Mouse (Mus musculus) R1 (cell line): ENCODE data around the gene Mgat4e.
"Not testable (repeated sequence)": the region's sequence is repeated elsewhere in the genome, so short reads cannot be mapped to it uniquely, and the experiment has no call there.

Source experiments
- DNase-seq: peaks from one replicate; pipeline ENCODE4 v3.0.0-alpha.2; 2018; ENCODE audit warnings: low read depth, low spot score

The Mgat4e gene

DNA sequence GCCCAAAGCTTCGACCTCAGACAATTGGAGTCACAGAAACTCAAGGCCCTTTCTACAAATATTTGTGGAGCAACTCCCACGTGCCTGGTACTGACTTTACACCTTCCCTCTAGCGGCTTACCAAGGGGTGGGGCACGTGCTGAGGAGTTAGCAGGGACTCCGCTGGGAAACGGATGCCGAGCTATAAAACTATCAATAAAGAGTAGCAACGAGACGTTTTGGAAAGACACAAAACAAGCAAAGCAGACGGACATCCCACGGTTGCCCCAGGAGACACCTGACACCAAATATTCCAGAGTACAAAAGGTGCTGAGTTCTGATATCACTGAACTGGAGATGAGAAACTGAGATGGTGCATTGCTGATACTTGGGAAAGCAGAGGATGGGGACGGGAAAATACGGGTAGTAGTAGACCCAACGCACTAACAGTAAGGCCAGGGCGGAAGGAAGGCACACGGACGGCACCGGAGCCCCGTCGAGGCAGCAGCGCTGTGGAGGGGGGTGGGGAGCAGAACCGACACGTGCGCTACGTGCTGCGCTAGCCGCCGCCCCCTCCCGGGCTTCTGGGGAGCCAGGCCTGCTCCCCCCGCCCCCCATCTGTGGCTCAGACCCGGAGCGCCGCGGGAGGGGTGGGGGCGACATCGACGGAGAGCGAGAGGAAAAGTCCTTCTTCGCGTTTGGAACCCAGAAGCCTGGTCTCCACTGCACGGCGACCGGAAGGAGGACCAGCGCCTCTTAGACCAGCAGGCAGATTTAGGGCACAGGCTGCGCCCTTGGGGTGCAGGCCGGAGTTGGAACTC lies 6.6 kb upstream of the Mgat4e start:
- peak; percentile 79 for DNase-seq

DNA sequence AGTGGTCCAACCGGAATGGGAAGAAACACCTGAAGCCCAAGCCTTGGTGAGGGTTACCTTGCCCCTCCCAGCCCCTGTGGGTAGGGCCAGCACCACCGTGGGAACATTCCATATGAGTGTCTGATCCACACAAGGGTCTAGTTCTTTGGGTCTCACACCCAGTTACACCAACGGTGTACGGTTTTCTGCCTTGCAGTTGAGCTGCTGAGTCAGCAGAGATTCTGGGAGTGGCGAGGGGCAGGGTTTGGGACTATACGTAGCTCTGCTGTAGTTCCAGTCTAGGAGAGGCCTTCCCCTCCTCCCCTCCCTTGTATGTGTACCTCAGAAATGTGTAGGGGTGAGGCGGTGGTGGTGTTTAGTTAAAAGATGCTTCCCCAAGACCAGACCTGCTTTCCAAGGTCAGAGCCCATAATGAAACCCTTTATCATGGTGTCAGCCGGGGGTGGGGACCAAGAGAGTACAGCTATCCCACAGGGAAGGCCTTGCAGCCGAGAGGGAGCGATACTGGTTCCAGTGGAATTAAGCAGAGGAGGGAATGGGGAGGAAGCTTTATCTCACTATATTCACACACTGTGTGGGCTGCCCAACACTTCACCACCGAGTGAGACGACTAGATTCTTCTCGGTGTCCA lies 5.9 kb upstream of the Mgat4e start:
- DNase-seq: peak; percentile 85

DNA sequence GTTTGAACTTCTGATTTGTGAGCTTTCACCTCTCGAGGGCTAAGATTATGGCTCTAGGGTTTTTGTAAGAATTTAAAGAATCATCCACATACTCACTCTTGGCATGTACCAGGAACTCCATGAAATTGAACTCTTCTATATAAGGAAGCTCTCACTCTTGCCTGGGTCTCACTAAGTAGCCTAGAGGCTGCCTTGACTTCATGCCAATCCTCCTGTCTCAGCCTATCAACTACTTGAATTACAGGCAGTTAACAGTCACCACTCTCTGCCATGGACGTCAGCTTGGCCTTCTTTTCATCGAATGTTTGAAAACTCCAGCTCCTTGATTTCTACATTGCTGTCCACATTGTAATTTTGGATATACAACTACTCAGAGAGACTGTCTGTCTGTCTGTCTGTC lies 2.9 kb upstream of the Mgat4e start:
- no peak for DNase-seq

DNA sequence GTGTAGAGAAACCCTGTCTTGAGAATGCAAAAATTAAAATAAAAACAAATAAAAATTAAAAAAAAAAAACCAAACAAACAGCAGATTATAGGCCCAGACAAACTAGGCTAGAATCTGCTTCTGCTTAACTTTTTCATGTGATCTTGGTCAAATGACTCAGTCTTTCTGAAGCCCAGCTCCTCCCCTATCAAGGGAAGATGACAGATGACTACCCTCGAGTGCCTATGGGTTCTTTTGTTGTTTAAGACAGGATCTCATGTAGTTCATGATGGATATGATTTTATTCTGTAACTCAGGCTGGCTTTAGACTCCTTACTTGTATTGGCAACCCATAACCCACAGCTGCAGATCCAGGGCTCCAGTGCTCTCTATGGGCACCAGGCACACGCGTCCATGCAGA lies 2.4 kb upstream of the Mgat4e start:
- no peak for DNase-seq

DNA sequence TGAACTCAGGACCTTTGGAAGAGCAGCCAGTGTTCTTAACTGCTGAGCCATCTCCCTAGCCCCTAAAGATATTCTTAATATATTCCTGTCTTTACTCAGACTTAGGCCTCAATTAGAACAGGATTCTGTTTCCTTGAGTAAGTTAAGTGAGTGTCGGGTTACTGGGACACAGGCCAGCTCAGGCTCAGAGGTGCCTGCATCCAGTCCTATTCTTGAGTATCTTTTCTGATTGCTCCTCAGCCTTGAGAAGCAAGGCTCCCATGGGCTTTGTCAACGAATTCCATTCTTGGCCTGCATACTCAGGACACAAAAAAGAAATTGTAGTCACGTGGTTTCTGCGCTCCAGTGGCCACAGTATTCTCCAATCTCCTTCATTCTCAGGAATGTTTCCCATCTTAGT lies 1.3 kb downstream of the Mgat4e start:
- DNase-seq: no peak

DNA sequence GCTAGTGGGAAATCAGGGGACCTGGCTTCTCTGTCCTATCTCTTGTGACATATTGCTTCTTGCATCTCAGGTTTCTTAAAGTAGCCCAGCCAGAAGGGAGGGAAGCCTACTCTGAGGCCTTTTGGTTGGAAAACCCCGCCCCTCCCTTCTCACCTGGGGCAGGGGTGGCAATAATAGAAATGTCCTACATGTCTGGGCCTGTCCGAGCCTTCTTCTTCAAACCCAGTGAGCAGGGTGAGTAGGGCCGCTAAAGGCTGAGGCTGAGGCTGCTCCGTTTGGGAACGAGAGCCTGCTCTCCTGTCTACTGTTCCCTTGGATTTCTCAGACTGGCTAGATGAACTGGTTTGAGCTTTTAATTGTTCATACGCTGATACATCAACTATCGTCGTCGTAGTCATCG lies 8.9 kb downstream of the Mgat4e start:
- no peak for DNase-seq

DNA sequence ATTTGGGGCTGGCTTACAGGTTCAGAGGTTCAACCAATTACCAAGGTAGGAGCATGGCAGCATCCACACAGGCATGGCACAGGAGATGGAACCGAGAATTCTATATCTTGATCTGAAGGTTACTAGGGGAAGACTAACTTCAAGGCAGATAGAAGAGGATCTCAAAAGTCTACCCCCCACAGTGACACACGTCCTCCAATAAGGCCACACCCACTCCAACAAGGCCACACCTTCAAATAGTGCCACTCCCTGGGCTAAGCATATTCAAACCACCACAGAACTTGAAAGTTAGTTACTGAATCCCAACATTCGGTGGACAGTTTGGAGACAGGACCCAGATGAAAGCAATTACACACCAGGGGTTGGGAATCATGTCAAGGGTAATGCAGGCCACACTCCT lies 14.0 kb downstream of the Mgat4e start:
- peak; percentile 88 for DNase-seq

DNA sequence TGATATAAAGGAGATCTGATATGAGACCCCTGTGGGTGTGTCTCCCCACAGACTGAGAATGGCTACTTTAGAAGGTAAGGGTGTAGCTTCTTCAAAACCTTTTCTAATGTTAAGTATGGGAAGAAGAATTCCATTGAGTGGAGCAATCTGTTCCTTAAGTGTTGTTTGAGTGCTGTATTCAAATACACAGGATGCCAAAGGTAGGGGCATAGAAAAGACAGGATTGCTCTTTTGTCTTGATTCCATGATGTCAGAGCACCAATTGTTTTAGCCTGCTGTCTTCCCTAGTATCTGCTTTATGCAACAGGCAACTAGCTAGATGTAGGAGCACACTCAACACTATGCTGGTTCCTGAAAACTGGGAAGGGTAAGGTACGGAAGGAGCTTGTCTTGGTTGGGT lies 14.4 kb downstream of the Mgat4e start:
- peak; percentile 98 for DNase-seq

DNA sequence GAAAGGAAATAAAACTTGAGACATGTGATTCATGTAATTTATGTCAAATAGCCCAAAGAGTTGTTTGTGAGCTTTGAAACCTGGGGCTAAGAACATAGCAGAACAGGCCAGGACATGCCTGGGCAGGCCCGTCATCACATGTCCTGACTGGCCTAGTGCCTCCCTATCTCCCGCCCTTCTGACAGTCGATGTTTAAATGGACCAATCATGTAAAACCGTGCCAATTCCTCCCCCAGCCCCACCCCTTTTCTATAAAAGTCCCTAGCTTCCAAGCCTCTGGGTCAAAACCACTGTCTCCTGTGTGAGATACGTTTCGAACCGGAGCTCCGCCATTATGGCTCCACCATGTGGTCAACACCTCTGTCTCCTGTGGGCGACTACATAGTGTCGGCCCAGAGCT lies 15.8 kb downstream of the Mgat4e start:
- peak; percentile 67 for DNase-seq

DNA sequence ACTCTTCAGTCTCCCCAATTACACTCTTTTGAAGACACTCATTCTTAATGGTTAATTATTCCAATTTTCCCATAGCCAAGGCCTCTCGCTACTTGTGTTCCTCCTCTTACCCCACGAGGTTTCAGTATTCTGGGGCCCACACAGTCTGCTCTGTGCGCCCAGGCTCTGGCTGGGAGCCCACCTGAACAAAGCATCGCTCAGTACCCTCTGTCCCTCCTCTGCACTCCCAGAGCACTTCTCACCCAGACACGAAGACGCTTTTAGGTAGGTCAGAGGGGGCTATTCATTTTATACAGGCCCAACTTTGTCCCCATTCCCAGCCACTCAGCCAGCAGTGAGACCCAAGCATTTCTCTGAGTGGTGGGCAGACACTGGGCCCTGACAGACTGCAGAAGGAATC lies 18.9 kb downstream of the Mgat4e start:
- no peak for DNase-seq

DNA sequence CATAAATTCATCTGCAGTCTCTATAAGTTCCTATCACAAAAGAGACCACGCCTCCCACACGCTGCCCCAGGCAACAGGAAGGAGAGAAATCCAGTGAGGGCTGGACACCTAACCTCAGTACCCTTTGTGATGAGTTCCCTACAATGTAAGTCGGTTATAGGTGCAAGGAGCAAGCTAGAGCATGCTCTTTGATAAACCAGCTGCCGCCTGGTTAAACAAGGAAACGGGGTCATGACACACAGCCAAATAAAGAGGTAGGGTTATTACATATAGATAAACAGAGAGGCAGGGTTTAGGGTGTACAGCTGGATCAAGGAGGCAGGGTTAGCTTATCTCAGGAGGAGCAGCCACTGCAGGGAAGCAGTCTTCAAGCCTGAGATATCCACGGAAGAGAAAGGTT lies 22.7 kb downstream of the Mgat4e start:
- no peak for DNase-seq

DNA sequence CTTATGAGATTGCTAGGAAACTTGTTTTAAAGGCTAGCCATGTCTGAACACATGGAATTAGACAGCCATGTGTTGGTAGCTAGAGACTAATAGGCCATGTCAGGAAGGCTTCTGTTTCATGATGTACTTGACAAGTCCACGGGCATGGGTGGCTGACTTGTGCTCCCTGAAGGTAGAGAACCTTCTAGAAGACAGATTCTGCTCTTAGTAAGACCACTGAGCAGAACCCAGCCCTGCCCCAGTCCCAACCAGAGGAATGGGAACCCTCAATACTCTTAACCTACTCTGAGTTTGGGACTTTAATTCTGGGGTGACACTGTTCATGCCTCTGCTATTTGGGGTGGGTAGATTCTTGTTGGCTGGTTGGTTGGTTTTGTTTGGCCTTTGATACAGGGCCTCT lies 24.5 kb downstream of the Mgat4e start:
- DNase-seq: no peak

DNA sequence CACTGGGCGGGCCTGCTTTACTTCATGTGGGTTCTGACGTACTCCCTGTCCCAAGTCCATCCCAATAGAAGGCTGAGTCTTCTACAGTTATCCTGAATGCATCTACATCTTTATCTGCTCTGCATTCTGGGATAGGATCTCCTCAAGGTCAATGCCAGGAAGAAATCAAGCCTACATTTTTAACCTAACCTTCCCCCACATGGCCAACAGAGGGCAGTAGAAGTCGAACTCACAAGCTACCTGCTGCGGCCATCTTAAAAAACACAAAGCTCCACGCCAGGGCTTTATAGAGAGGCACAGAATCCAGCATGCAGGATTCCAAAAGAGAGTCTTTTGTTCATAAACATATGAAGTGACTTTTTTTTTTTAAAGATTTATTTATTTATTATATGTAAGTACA lies 25.1 kb downstream of the Mgat4e start:
- DNase-seq: peak; percentile 90

DNA sequence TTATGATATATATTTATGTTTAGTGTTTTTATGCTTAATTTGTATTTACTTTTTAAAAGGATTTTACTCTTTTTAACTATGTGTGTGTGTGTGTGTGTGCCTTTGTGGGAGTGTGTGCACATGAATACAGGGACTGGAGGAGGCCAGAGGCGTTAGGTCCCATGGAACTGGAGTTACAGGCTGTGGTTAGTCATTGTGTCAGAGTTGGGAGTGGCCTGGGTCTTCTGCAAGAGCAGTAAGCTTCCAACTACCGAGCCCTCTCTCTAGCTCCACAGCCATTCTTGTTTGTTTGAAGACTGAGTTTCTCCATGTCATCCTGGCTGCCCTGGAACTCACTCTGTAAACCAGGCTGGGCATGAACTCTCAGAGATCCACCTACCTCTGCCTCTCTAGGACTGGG lies 27.2 kb downstream of the Mgat4e start:
- no peak for DNase-seq

DNA sequence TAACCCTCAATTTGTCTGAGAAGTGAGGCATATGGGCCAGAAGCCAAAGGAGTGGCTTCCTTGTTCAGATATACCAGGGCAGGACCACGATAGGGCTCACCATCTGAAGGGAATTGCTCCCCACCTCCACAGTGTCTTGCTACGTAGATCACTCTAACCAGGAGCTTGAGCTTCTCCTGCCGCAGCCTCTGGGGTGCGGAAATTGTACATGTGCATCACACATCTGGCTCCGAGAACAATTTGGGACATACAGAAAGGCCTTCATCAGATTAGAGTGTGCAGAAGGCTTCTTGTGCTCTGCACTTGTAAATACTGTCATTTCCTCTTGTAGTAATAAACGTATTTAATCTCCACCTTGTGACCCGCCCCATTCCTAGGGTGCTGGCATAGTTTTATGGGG lies 28.3 kb downstream of the Mgat4e start:
- DNase-seq: no peak

DNA sequence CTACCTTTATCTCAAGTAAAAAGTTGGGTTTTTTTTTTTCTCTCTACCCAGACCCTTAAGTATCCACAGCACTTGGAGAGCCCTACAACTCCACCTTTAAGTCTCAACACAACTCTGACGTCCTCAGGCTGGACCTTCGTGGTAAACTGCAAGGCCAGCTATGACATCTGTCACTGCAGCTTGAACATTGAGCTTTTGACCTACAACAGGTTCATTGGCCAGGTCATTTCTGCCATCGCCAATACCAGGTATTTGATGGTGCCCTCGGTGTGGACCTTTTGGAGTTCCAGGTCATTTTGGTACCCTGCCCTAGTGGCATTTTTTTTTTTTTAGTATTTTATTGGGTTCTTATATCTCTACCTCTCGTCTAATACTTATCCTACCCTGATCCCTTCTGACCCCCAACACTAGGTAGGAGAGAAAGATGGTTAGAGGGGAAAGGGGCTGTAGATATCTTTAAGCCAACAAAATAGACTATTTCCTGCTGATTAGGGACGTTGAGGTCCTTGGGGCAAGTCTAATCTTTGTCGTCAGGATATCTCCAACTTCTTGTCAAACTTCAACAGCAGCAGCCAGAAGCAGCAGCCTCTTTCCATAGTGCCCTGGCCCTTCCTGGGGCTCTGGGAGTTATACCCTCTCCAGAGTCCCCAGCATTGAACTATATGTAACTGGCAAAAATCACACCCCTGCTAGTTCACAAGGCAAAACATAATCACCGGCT lies 29.3 kb downstream of the Mgat4e start:
- no peak for DNase-seq

DNA sequence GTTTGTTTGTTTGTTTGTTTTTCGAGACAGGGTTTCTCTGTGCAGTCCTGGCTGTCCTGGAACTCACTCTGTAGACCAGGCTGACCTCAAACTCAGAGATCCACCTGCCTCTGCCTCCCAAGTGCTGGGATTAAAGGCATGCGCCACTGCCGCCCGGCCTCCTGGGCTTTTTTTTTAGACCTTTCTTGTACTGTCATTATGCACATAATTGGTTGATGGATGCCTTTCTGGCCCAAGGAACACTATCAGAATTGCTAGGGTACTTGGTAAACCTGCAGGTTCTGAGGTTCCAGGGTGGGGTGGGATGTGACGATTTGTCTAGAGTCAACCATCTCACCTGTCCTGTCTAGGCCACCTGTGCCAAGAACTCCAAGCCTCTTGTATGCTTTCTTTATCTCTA lies 30.3 kb downstream of the Mgat4e start:
- DNase-seq: not testable (repeated sequence)

DNA sequence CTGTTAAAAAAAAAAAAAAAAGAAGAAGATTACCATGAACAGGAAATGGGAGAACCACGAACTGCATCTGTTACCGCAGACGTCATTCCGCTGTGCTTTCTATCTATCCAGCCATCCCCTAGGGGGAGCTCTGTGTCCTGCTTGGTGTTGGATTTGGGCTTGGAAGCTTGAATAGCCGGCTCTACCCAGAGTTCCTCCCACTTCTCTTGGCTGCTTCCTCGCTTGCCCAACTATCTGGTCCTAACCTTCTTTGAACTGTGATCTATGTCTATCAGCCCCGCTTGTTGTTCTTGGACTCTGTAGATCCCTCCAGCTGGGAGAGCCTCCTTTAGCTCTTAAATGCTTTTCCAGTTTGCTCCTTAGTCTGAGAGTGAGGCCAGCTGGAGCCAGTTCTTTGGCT lies 30.8 kb downstream of the Mgat4e start:
- peak; percentile 96 for DNase-seq

DNA sequence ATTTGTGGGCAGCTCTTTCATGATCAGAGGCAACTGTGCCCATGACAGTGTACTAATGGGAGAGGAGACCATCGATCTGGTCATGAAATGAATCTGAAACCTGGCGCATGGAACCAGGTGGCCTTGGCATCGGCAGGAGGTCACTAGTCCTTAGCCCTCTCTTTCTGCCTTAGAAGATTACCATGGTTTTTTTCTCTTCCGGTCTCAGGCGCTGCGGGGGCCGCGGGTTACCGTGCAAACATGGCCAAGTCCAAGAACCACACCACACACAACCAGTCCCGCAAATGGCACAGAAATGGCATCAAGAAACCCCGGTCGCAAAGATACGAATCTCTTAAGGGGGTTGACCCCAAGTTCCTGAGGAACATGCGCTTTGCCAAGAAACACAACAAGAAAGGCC lies 31.6 kb downstream of the Mgat4e start:
- not testable (repeated sequence) for DNase-seq

DNA sequence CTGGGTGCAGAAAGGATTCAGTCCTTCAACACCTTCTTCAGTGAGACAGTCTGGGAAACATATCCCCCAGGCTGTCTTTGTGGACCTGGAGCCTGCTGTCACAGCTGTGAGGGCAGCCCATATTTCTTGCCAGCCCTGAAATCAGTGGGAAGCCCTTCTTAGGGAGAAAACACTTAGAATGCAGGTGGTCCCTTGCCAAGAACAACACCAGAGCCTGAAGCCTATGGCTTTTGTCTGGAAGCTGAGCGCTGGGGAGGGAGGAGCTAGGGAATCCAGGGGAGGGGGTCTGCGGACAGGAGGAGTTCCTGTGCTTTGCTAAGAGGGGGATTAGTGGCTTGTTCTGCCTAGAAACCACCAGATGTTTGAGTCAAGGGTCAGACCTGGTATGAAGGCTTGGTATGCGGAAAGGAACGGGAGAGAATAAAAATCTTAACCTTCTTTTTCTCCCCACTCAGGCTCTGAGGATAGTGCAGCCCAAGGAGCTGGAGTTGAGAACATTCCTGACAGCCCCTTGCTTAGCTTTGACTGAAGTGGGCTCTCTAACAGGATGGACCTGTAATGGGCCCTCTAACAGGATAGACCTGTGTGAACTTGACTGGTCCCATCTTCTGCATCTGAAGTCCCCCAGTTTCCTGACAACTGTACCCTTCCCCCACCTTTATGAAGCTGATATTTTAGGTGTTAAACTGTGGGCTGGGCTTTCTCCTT lies 32.8 kb downstream of the Mgat4e start:
- DNase-seq: peak; percentile 30

DNA sequence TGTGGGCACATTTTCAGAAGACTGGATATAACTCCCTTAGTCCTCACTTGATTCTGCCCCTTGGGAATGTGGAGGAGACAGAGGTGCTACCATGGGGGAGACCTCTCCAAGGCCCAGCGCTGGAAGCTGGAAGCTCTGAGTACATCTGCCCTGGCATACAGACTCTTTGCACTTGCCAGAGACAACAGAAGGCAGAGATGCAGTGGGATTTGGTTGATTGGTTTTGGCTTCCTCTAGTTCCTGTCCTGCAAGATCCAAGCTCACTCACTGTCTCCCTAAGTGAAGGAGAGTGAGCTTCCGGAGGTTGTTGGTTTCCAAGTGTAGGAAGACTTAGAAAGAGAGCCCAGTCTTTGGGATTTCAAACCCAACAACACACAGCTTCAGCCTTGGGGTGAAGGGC lies 33.6 kb downstream of the Mgat4e start:
- DNase-seq: no peak

DNA sequence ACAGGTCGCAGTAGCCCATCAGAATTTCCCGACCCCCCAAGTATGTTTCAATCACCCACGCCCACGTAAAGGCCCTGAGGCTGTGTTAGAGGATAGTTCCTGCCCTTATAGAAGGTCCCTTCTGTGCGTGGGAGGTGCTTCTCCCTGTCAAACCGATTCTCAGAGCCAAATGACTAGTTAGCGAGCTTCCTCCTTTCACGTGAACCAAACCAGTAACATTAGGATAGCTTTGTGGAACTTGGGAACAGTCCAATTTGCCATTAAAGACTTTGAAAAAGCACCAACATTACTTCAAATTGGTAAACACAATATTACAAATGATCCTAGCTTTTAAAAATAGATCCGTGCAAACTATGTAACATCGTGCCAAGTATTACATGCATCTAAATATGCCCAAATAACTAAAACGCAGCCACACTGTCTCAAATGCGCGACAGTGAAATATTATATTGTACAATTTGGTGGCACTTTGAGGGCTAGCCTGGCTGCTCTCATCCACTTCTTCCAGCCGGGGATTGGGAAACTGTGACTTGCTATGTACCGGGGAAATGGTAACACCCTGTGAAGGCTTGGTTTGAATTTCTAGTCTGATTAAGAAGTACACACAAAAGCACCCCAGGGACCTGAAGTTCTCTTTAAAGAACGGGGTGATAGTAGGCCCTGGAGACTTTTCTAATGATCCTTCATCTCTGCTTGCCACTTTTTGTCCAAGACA lies 35.4 kb downstream of the Mgat4e start:
- no peak for DNase-seq
